Mouse (Mus musculus): ENCODE measurements around the gene Taf6.

GRCm38 (mm10) chr5:138165594-138165993, 21.7 kb downstream of the Taf6 start:
- TF ChIP-seq POLR2A (IDR thresholded peaks at IDR 0.05; ENCODE audit: borderline replicate concordance, low read depth, low read length) (no peak), CTCF (IDR thresholded peaks at IDR 0.05; ENCODE audit: low read depth, low read length) (no peak)
